Mouse (Mus musculus) forebrain, embryonic 16.5 days (tissue): ENCODE measurements at regions not wholly inside any gene's neighbourhood (a gene's known extent, or its start where the extent isn't known, plus 50 kb on each side); places are given as distances from the start of the nearest gene placed in this dataset.

ENCODE experiments used
- ATAC-seq: fragments of 200-750 bp; cut with Nextera tagmentation; 2 replicates; pipeline ENCODE4 v1.8.0; 2017; ENCODE audit warnings: mild to moderate bottlenecking, moderate library complexity
- H3K27ac ChIP-seq: fragments of 300-500 bp; sonication (generic); 2 replicates; pipeline ENCODE4 v1.5.1; 2014; ENCODE audit warnings: low read length, control low read depth
- H3K27me3 ChIP-seq: fragments of 300-500 bp; sonication (generic); replicated peaks from 2 replicates; pipeline ENCODE4 v1.6.1; 2014; ENCODE audit warnings: low read length; ENCODE audit not compliant: control insufficient read depth, insufficient read depth
- H3K36me3 ChIP-seq: fragments of 300-500 bp; sonication (generic); 2 replicates; pipeline ENCODE4 v1.6.1; 2014; ENCODE audit not compliant: control insufficient read depth, insufficient read depth
- H3K4me1 ChIP-seq: fragments of 300-500 bp; sonication (generic); replicated peaks from 2 replicates; pipeline ENCODE4 v1.6.1; 2014; ENCODE audit warnings: low read length; ENCODE audit not compliant: control insufficient read depth, insufficient read depth
- H3K4me2 ChIP-seq: fragments of 300-500 bp; sonication (generic); 2 replicates; pipeline ENCODE4 v1.6.1; 2014; ENCODE audit warnings: mild to moderate bottlenecking, low read length, control low read depth
- H3K4me3 ChIP-seq: fragments of 300-500 bp; sonication (generic); replicated peaks from 2 replicates; pipeline ENCODE4 v1.5.1; 2014; ENCODE audit warnings: mild to moderate bottlenecking, low read length, control low read depth
- H3K9ac ChIP-seq: fragments of 300-500 bp; sonication (generic); replicated peaks from 2 replicates; pipeline ENCODE4 v1.6.1; 2014; ENCODE audit warnings: low read depth, low read length, control low read depth
- H3K9me3 ChIP-seq: fragments of 300-500 bp; sonication (generic); 2 replicates; pipeline ENCODE4 v1.6.1; 2016; ENCODE audit warnings: low read length; ENCODE audit not compliant: control insufficient read depth
- WGBS: fragments of 180-500 bp; shearing (Covaris S2); extraction: QIAGEN DNeasy Blood & Tissue Kit; methylation state at CpG from one replicate; pipeline ENCODE4 v1.1.7; 2014; 5-methylcytosine and 5-hydroxymethylcytosine counted together

DNA sequence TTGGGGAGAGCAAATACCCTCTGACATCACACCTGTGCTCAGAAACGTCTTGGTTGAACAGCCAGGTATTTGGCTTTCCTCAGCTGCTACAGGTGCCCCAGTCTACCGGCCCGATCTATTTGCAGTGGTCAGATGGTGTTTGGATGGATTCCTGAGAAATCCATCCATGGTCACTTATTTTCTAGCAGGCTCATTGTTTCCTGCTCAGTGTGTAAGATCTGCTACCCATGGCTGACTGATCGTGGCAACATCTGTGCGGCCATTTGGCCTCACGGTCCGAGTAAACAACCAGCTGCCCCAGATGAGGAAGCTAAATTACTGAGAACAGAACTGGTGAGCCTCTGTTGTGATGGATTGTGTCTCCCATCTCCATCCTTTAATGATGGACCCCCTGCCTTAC, 1248.8 kb upstream of the A1bg start:
- ATAC-seq = no peak

DNA sequence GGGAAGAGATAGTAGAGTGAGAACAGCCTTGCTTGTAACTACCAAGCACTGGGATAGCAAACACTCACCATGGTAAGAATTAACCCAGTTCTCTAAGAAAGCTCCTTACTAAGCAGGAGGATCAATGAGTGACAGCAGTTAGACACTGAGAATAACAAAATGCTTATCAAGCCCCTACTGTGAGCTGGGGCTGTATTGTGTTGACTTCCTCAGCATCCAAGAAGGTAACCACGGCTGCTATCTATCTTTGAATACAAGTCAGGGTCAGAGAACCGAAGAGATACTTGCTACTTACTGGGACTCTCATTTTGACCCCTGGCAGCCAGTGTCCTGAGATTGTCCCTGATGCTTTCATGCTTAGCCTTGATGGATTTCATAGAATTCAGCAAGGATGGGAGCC, 1248.4 kb upstream of the A1bg start:
- Histone ChIP-seq H3K27ac (no peak overlapping the region), H3K36me3 (no peaks in the 10 kb centered on the region), H3K4me1 (no peaks in the 10 kb centered on the region), H3K4me2 (no peak overlapping the region), H3K9me3 (no peaks in the 10 kb centered on the region), H3K27me3 (no peaks in the 10 kb centered on the region), H3K4me3 (no peak overlapping the region), H3K9ac (no peak overlapping the region)
- 65% methylated on average over 2 of the region's 2 CpGs for WGBS
- ATAC-seq = no peak

More for the DNA sequence above, 1248.8 kb upstream of the A1bg start:
- Histone ChIP-seq H3K9ac (no peak overlapping the region), H3K4me2 (no peak overlapping the region), H3K4me3 (no peak overlapping the region), H3K27ac (no peak overlapping the region), H3K27me3 (no peaks in the 10 kb centered on the region), H3K36me3 (no peaks in the 10 kb centered on the region), H3K9me3 (no peaks in the 10 kb centered on the region), H3K4me1 (no peaks in the 10 kb centered on the region)
- 79% methylated on average over 7 of the region's 7 CpGs for WGBS

DNA sequence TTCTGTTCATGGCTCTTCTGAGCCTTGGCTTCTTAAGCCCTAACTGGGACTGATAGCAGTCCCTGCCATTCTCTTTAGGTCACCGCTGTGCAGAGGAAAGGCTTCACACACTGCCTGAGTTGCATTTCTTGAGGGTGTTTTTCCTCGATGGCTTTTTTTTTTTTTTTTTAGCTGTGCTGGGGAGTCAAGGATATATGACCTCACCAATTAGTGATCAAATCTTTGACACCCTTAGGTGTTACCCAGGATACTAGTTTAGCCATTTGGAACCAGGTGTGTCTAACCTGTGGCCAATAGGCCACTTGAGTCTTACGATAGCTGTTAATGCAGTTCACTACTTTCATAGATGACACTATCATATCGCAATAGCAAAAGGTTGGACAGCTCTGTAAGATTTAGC, 1247.5 kb upstream of the A1bg start:
- H3K27me3 ChIP-seq = no peaks in the 10 kb centered on the region
- H3K4me1 ChIP-seq = no peaks in the 10 kb centered on the region
- H3K9me3 ChIP-seq = no peaks in the 10 kb centered on the region
- no peak overlapping the region for H3K9ac ChIP-seq
- ATAC-seq = no peak
- H3K36me3 ChIP-seq = no peaks in the 10 kb centered on the region
- no peak overlapping the region for H3K4me2 ChIP-seq
- WGBS = 94% methylated on average over 4 of the region's 4 CpGs
- no peak overlapping the region for H3K4me3 ChIP-seq
- H3K27ac ChIP-seq = no peak overlapping the region

DNA sequence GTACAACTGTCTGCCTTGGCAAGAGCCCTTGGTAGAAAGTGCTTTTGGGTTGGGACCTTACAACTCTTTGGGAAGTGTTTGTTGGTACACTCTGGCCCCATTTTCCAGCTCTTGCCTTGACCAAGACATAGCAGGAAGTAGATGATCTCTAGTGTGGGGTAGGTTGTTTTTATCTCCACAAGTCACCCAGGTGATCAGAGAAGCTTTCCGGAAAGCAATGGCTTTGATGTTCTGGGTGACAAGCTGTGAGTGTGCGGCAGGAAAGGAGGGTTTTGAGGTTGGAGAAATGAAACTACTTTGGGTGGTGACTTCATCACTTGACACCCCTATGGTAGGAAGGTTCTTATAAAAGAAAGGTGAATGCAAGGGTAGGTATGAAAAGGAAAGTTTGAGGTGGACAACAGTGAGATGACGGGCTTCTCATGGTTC, 1246.8 kb upstream of the A1bg start:
- no peak for ATAC-seq
- H3K4me3 ChIP-seq = no peak overlapping the region
- WGBS = 96% methylated on average over 3 of the region's 3 CpGs
- H3K27ac ChIP-seq = no peak overlapping the region
- no peaks in the 10 kb centered on the region for H3K9me3 ChIP-seq
- no peak overlapping the region for H3K4me2 ChIP-seq
- H3K9ac ChIP-seq = no peak overlapping the region
- H3K4me1 ChIP-seq = no peaks in the 10 kb centered on the region
- no peaks in the 10 kb centered on the region for H3K36me3 ChIP-seq
- no peaks in the 10 kb centered on the region for H3K27me3 ChIP-seq

DNA sequence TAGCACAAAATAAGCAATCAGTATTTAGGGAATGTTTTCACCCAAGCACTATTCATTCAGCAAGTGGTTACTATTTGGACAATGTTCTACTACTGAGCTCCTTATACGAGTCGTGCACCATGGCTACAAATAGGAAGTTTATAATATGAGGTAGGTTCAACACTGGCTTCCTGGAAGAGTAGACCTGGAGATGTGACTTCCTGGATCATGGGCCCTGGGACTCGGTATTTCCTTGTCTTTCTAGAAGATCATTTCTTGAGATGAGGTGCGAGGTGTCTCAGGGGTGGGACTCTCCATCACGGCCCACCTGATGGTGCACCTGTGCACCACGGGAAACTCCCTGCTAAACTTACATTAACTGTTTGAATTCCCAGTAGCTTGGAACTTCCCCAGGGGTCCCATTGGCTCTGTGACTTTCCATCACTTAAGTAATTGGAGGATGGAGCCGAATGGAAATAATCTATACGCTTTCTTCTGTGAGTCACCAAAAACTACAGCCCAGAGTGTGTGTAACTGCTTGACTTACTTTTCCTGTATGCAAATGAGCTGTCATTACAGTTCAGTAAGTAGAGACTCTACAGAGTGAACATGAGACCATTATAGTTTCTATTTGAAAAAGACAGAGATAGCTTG, 1246.3 kb upstream of the A1bg start:
- Histone ChIP-seq H3K27me3 (no peaks in the 10 kb centered on the region), H3K4me2 (no peak overlapping the region), H3K36me3 (no peaks in the 10 kb centered on the region), H3K9me3 (no peaks in the 10 kb centered on the region), H3K4me1 (no peaks in the 10 kb centered on the region), H3K27ac (no peak overlapping the region), H3K9ac (no peak overlapping the region), H3K4me3 (no peak overlapping the region)
- WGBS = 96% methylated on average over 8 of the region's 8 CpGs
- no peak for ATAC-seq

DNA sequence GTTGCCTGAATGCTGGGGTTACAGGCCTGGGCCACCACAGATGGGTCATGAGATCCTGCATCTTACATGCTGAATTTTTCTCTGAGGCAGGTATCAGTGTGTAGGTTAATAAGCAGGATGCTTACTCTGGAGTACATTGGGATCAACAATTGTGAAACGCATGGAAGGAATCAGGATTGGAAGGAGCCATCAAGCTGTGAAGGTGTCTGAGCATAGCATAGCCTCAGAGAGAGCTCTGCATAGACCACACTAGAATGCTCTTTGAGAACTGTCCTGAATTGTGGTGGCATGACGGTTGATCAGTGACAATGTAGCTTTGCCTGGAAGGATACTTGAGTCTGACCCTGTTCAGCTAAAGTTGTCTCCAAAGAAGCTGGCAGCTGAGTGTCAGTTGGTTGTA, 1245.7 kb upstream of the A1bg start:
- no peak for ATAC-seq
- no peaks in the 10 kb centered on the region for H3K27me3 ChIP-seq
- H3K27ac ChIP-seq = no peak overlapping the region
- H3K36me3 ChIP-seq = no peaks in the 10 kb centered on the region
- H3K9ac ChIP-seq = no peak overlapping the region
- H3K4me3 ChIP-seq = no peak overlapping the region
- no peaks in the 10 kb centered on the region for H3K4me1 ChIP-seq
- 95% methylated on average over 2 of the region's 2 CpGs for WGBS
- no peaks in the 10 kb centered on the region for H3K9me3 ChIP-seq
- no peak overlapping the region for H3K4me2 ChIP-seq

DNA sequence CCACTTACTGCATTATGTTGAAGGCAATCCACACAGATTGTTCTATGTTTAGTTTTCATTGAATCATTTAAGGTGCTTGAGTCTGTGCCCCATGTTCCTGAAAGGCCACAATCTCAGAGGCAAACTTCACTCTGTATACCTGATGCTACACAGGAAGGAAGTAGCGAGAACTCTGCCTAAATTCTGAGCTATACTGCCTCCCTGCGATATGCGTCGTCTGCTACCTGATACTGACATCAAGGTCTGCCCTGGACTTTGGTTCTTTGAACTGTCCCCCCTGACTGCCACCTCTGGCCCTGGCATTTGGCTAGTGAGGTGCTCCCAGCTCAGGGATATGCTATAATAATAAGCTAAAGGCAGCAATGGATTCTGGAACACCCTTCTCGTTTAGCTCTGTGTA, 1244.0 kb upstream of the A1bg start:
- Histone ChIP-seq H3K4me1 (no peaks in the 10 kb centered on the region), H3K4me3 (no peak overlapping the region)

DNA sequence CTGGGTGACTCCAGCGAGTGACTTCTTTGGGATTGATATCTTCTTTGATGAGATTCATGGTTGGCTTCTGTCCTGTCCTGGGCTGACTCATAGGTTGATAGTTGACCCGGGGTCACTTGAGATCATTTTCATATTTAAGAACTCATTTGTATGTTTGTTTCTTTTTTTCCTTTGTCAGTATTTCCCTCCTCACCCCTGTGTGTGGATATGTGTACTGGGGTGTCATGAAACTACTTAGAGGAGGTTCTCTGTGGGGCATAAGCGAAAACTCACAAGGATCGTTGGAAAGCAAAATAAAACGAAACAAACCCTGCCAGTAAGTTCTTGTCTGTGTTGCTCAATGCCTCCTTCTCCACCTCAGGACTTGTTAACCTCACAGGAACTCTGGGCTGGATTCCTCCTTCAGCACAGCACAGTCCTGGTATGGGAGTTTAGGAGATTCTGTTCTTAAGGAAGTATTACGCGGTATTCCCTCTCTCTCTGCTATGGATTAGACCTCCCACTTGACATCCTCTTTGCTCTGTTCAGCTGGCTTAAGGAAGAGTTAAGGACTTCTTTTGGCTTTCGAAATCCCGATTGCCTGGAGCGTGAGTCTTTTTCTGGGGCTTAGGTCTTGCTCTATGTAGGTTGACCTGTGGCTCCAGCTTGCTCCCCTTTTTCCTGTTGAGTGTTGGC, 1243.2 kb upstream of the A1bg start:
- H3K4me3 ChIP-seq = no peak overlapping the region
- ATAC-seq = no peak
- WGBS = 93% methylated on average over 10 of the region's 10 CpGs

More for the DNA sequence above, 1244.0 kb upstream of the A1bg start:
- Histone ChIP-seq H3K9me3 (no peaks in the 10 kb centered on the region), H3K27me3 (no peaks in the 10 kb centered on the region), H3K36me3 (no peaks in the 10 kb centered on the region), H3K4me2 (no peak overlapping the region), H3K27ac (no peak overlapping the region), H3K9ac (no peak overlapping the region)
- ATAC-seq = no peak
- 95% methylated on average over 5 of the region's 5 CpGs for WGBS

DNA sequence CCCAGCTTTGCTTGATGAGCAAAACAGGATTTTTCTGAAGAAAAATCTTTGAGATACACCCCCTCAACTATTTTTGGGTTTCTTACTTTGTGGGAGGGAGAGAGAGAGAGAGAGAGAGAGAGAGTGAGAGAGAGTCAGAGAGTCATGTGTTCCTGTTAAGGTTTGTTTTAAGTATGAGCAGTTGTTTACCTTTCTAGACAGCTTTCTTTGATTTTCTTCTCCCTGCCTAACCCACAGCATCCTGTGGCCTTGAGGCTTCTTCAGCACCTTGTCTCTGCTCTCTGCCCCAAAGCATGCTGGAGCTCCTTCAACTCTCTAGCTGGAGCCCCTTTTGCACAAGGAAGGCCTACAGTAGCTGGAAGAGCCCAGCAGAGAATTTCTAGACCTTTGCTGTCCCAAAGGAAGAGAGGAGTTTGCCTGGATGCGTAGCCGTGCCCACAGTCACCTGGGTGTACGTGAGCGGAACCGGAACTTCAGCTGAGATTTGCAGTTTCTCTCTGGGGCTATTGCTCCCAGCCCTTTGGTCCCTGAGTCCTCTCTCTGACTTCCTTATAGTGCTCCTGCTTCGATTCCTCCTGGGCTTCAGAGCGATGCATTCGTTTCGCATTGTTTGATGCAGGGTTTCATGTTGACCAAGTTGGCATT, 1242.1 kb upstream of the A1bg start:
- no peak for ATAC-seq
- WGBS = 96% methylated on average over 9 of the region's 9 CpGs

More for the DNA sequence above, 1243.2 kb upstream of the A1bg start:
- no peak overlapping the region for H3K4me2 ChIP-seq
- no peaks in the 10 kb centered on the region for H3K4me1 ChIP-seq
- H3K27ac ChIP-seq = no peak overlapping the region
- H3K9ac ChIP-seq = no peak overlapping the region
- H3K27me3 ChIP-seq = no peaks in the 10 kb centered on the region
- no peaks in the 10 kb centered on the region for H3K36me3 ChIP-seq
- H3K9me3 ChIP-seq = no peaks in the 10 kb centered on the region

More for the DNA sequence above, 1242.1 kb upstream of the A1bg start:
- H3K9me3 ChIP-seq = no peaks in the 10 kb centered on the region
- no peak overlapping the region for H3K9ac ChIP-seq
- H3K27me3 ChIP-seq = no peaks in the 10 kb centered on the region
- no peaks in the 10 kb centered on the region for H3K36me3 ChIP-seq
- H3K27ac ChIP-seq = no peak overlapping the region
- H3K4me1 ChIP-seq = no peaks in the 10 kb centered on the region
- no peak overlapping the region for H3K4me2 ChIP-seq
- no peak overlapping the region for H3K4me3 ChIP-seq
